Mouse (Mus musculus) lung, embryonic 14.5 days (tissue): Measurements from ENCODE around the gene Cdc42se1. TPM values are rescaled to one million over a fixed set of nuclear protein-coding genes. Genes with fewer than 3 reads are reported as not detected.

ENCODE experiments used
- ATAC-seq: fragments of 200-750 bp; cut with Nextera tagmentation; 2 replicates; pipeline ENCODE4 v1.8.0; 2017; ENCODE audit warnings: mild to moderate bottlenecking, moderate TSS enrichment, moderate library complexity; ENCODE audit not compliant: insufficient read depth
- DNase-seq: peaks from one replicate; pipeline ENCODE4 v3.0.0-alpha.2; 2015
- H3K27ac ChIP-seq: fragments of 300-500 bp; sonication (generic); 2 replicates; pipeline ENCODE4 v1.5.1; 2014; ENCODE audit warnings: low read depth, mild to moderate bottlenecking, moderate library complexity
- H3K27me3 ChIP-seq: fragments of 300-500 bp; sonication (generic); 2 replicates; pipeline ENCODE4 v1.6.1; 2014; ENCODE audit warnings: low read length, control low read depth; ENCODE audit not compliant: insufficient read depth
- H3K36me3 ChIP-seq: fragments of 300-500 bp; sonication (generic); 2 replicates; pipeline ENCODE4 v1.6.1; 2014; ENCODE audit warnings: control low read depth; ENCODE audit not compliant: insufficient read depth
- H3K4me1 ChIP-seq: fragments of 300-500 bp; sonication (generic); 2 replicates; pipeline ENCODE4 v1.6.1; 2014; ENCODE audit warnings: antibody characterized with exemption, control low read depth; ENCODE audit not compliant: insufficient read depth
- H3K4me2 ChIP-seq: fragments of 300-500 bp; sonication (generic); 2 replicates; pipeline ENCODE4 v1.6.1; 2014; ENCODE audit warnings: mild to moderate bottlenecking
- H3K4me3 ChIP-seq: fragments of 300-500 bp; sonication (generic); 2 replicates; pipeline ENCODE4 v1.5.1; 2014; ENCODE audit warnings: low read depth, low read length
- H3K9ac ChIP-seq: fragments of 300-500 bp; sonication (generic); 2 replicates; pipeline ENCODE4 v1.6.1; 2014
- H3K9me3 ChIP-seq: fragments of 300-500 bp; sonication (generic); 2 replicates; pipeline ENCODE4 v1.6.1; 2016; ENCODE audit warnings: low read depth, low read length, control low read depth
- CTCF ChIP-seq: IDR thresholded peaks from 2 replicates; pipeline ENCODE4 v1.5.1; 2016; ENCODE audit warnings: antibody characterized with exemption, low read depth
- WGBS: fragments of 180-500 bp; shearing (Covaris S2); extraction: QIAGEN DNeasy Blood & Tissue Kit; methylation state at CpG from one replicate; pipeline ENCODE4 v1.1.7; 2014; 5-methylcytosine and 5-hydroxymethylcytosine counted together
- polyA plus RNA-seq: library from polyadenylated mRNA; unstranded; fragments of >200 nt; fragmentation: Nextera tagmentation; extraction: Ambion mirVana; gene quantifications from 2 replicates; pipeline ENCODE4 v1.2.1, GENCODE M21; 2014

Gene Cdc42se1
- polyA plus RNA-seq, 1 experiment from 2014 or later: 131 TPM

DNA sequence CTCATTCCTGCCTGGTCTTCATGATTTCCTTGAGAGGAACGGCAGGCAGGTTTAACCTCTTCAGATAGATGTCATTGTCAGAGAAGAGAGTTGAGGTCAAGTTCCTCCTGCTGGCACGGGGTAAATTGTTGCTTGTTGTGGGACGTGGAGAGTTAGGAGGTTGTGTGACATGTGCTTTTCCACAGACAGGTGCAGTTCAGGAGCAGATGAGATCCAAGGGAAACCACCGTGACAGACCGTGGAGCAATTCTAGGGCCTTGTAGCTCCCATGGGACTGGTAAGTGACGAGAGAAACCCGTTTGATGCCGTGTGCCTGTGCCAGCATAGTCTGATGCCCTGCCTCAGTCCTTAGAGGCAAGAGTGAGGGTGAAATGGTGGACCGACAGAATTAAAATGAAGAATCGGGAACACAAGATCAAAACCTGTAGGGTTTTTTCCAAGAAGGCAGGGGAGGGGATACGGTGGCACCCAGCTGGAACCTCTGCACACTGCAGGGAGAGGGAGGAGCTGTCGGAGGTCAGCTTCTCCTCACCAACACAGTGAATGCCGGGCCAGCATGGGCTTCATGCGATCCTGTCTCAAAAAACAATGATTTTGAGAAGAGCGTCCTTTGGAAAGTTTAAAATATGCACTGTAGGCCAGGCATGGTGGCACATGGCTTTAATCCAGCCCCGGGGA, 4.9 kb downstream of the Cdc42se1 start:
- DNase-seq: no peak
- Histone ChIP-seq H3K9ac (no peak overlapping the region), H3K4me3 (no peak overlapping the region), H3K4me2 (no peak overlapping the region), H3K9me3 (no peaks in the 10 kb centered on the region), H3K27me3 (no peaks in the 10 kb centered on the region), H3K4me1 (peaks cover 10% of the 10 kb centered on the region; the same call in 1 of the 2 replicates), H3K36me3 (peaks cover 72% of the 10 kb centered on the region), H3K27ac (no peak overlapping the region)
- no peak for TF ChIP-seq CTCF
- 85% methylated on average over 16 of the region's 16 CpGs for WGBS
- no peak for ATAC-seq

DNA sequence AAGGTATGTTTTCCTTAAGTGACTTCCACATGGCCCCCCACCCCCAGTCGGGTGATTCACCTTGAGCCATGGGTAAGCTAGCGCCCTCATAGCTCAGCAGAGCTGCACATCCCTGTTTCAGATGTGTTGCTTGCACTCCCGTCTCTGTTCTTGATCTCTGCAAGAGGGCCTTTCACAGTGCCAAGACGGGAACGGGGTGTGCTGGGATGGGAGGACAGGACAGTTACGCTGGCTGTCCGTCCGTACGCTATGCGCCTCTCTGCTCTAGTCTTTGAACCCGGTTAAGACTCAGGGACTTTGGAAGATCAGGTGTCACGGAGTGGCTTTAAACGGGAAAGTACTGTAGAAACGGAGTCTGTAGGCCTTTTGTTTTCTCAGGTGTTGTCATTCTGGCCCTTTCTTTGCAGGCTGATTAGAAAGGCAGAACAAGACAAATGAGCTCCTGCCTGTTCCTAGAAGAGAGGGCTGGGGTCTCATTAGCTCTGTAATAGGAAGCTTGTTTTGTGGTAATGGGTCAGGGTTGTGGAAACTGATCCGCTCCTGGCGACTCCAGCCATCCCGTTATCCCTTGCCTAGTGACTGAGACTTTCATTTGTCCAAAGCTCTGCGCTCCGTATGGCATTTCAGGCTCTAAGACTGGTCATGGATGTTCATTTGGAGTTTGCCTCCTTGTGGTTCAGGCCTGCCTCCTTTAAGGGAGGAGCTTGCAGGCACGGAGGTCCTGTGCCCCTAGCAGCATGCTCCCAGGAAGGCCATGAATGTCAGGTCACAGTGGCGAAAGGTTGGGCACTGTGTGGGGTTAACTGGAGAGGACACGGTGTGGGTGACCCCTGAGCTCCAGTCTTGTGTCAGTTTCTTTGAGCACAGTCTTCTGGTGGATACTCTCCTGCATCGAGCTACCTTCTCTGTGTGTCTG, 7.1 kb downstream of the Cdc42se1 start:
- no peak overlapping the region for H3K4me3 ChIP-seq
- DNase-seq (no peak), ATAC-seq (no peak)
- no peaks in the 10 kb centered on the region for H3K27me3 ChIP-seq
- H3K36me3 ChIP-seq: peaks cover 73% of the 10 kb centered on the region
- H3K4me1 ChIP-seq: peaks cover 4% of the 10 kb centered on the region; the same call in 1 of the 2 replicates
- H3K27ac ChIP-seq: no peak overlapping the region
- TF ChIP-seq CTCF: no peak
- no peak overlapping the region for H3K4me2 ChIP-seq
- H3K9ac ChIP-seq: no peak overlapping the region
- no peaks in the 10 kb centered on the region for H3K9me3 ChIP-seq
- 76% methylated on average over 23 of the region's 23 CpGs for WGBS

DNA sequence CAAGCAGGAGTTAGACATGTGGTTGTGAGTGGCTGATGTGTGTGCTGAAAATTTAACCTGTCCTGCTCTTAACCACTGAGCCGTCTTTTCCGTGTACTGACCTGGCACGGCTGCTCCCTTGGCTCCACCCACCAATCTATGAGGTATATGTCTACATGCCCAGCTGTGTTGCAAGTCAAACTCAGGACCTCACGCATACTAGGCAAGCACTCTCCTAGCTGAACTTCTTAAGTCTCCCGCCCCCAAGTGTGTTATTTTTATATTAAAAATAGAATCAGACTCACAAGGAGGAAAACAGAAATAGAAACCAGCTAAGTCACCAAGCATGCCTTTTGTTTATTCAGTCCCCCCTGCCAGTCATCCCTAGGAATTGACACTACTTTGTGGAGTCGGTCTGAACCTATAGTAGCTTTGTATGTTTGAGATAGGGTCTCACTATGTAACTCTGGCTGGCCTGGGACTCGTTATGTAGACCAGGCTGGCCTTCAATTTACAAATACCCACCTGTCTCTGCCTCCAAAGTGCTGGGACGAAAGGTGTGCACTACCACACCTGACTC, 9.1 kb downstream of the Cdc42se1 start:
- Histone ChIP-seq H3K36me3 (peaks cover 58% of the 10 kb centered on the region), H3K4me2 (no peak overlapping the region), H3K27me3 (no peaks in the 10 kb centered on the region), H3K27ac (no peak overlapping the region; the same call in 1 of the 2 replicates), H3K4me3 (no peak overlapping the region), H3K4me1 (no peaks in the 10 kb centered on the region), H3K9ac (no peak overlapping the region), H3K9me3 (no peaks in the 10 kb centered on the region)
- WGBS: 83% methylated on average over 8 of the region's 8 CpGs
- TF ChIP-seq CTCF: no peak
- ATAC-seq: no peak
- DNase-seq: no peak

DNA sequence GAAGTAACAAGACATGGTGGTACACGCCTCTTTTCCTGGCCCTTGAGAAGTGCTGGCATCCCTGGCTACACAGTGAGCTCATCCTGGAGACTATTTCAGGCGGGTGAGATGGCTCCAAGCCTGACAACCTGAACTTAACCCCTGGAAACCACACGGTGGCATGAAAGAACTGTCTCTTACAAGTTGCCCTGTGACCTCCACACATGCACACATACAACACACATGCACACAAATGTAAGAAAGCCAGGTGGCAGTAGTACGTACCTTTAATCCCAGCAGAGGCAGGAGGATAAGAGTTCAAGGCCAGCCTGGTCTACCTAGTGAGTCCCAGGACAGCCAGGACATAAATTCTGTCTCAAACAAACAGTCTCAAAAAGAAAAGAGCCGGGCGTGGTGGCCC, 10.5 kb downstream of the Cdc42se1 start:
- Histone ChIP-seq H3K36me3 (peaks cover 44% of the 10 kb centered on the region), H3K4me2 (no peak overlapping the region), H3K27me3 (no peaks in the 10 kb centered on the region), H3K9ac (no peak overlapping the region), H3K27ac (no peak overlapping the region), H3K4me1 (no peaks in the 10 kb centered on the region), H3K9me3 (no peaks in the 10 kb centered on the region), H3K4me3 (no peak overlapping the region)
- 81% methylated on average over 6 of the region's 6 CpGs for WGBS
- 0 out of 2 replicates have a peak, but pooled peaks have one; percentile 6 for TF ChIP-seq CTCF
- ATAC-seq (no peak), DNase-seq (no peak)

GRCm38 (mm10) chr3:95239971-95240370, 11.4 kb downstream of the Cdc42se1 start:
- no peaks in the 10 kb centered on the region for H3K9me3 ChIP-seq
- H3K4me2 ChIP-seq: no peak overlapping the region
- TF ChIP-seq CTCF: no peak
- H3K27me3 ChIP-seq: no peaks in the 10 kb centered on the region
- DNase-seq: no peak
- ATAC-seq: no peak
- H3K27ac ChIP-seq: no peak overlapping the region
- no peak overlapping the region for H3K4me3 ChIP-seq
- H3K9ac ChIP-seq: no peak overlapping the region
- H3K4me1 ChIP-seq: no peaks in the 10 kb centered on the region
- 82% methylated on average over 12 of the region's 12 CpGs for WGBS
- peaks cover 35% of the 10 kb centered on the region for H3K36me3 ChIP-seq

DNA sequence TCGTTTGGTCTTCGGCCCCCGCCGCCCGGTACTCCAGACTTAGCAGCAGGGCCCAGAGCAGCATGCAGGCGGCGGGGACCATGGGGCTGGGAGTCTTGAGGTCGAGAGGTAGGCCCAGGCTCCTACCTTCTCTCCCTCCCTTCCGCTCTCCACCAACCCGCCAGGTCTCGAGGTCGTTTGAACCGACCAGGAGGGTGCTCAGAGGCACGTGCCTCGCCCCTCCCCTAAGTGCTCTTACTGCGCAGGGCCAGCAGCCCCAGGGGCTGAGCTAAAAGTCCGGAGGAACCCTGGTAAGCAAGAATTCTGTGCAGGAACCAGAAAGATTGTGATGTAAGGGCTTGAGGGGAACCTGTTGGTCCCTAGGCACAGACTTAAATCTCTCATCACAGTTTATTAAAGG, 12.4 kb downstream of the Cdc42se1 start:
- peak; percentile 38; the same call in 1 of the 2 replicates for ATAC-seq

More for the DNA sequence above, 12.4 kb downstream of the Cdc42se1 start:
- Histone ChIP-seq H3K27ac (no peak overlapping the region), H3K9ac (no peak overlapping the region), H3K4me1 (no peaks in the 10 kb centered on the region), H3K4me3 (0 out of 2 replicates have a peak overlapping the region, but pooled peaks have one; percentile 6), H3K27me3 (no peaks in the 10 kb centered on the region), H3K36me3 (peaks cover 27% of the 10 kb centered on the region), H3K9me3 (no peaks in the 10 kb centered on the region), H3K4me2 (peak overlapping the region; percentile 39)
- TF ChIP-seq CTCF: no peak
- no peak for DNase-seq
- 20% methylated on average over 17 of the region's 17 CpGs for WGBS
